Comparison of ENCODE assay signal across 21 mouse cellular contexts in genomic region chr8:104624161-104624560, GRCm38 (mm10). TPM values are rescaled to one million over a fixed set of nuclear protein-coding genes. Genes with fewer than 3 reads are reported as not detected.
DNase-seq lines count a peak whose midpoint lies in the region; ATAC-seq and TF ChIP-seq lines count a peak whose summit lies in the region.
"Had no signal": no experiment of that assay in that cellular context is flagged by ENCODE, and none has a peak within 500 bp of the region (broad histone marks: within the 10 kb centered on the region; RNA-seq: fewer than 3 reads in every experiment).

Cdh16 (minus strand) TSS chr8:104624396.

- WGBS in heart, embryonic 16.5 days, result 73% methylated on average over 6 of the region's 6 CpGs
- 86% methylated on average over 6 of the region's 6 CpGs for WGBS in heart, adult 2 months
- WGBS in kidney, embryonic 15.5 days, result 54% methylated on average over 6 of the region's 6 CpGs
- 55% methylated on average over 6 of the region's 6 CpGs for WGBS in lung, embryonic 14.5 days
- WGBS in stomach, embryonic 15.5 days, result 54% methylated on average over 6 of the region's 6 CpGs

- TF ChIP-seq CTCF in heart, adult 2 months (IDR thresholded peaks at IDR 0.05), result no peak
- TF ChIP-seq CTCF in lung, embryonic 14.5 days (IDR thresholded peaks at IDR 0.05; ENCODE audit: low read depth), result no peak

- no peak within 1 kb of the TSS for H3K4me3 ChIP-seq in heart, embryonic 16.5 days (ENCODE audit: low read length)
- H3K4me3 ChIP-seq in heart, adult 2 months, result no peak within 1 kb of the TSS
- H3K4me3 ChIP-seq in kidney, embryonic 15.5 days (replicated peaks), result peak within 1 kb of the TSS; percentile 38
- 0 out of 2 replicates have a peak within 1 kb of the TSS, but pooled peaks have one; percentile 1 for H3K4me3 ChIP-seq in lung, embryonic 14.5 days (ENCODE audit: low read depth, low read length)
- H3K4me3 ChIP-seq in stomach, embryonic 15.5 days (replicated peaks), result no peak within 1 kb of the TSS
- H3K4me3 ChIP-seq: neural tube, embryonic 12.5 days had no signal

- TF ChIP-seq EP300 in heart, adult 2 months (IDR thresholded peaks at IDR 0.05; ENCODE audit: insufficient read depth, low read depth, low read length), result no peak

- no peak for TF ChIP-seq POLR2A in heart, adult 2 months (IDR thresholded peaks at IDR 0.05; ENCODE audit: insufficient read depth, low read depth, low read length)

- no peak within 1 kb of the TSS for H3K4me2 ChIP-seq in heart, embryonic 16.5 days (ENCODE audit: low read depth, low read length)
- peak within 1 kb of the TSS; percentile 54 for H3K4me2 ChIP-seq in kidney, embryonic 15.5 days
- H3K4me2 ChIP-seq in lung, embryonic 14.5 days, result peak within 1 kb of the TSS; percentile 44
- no peak within 1 kb of the TSS for H3K4me2 ChIP-seq in stomach, embryonic 15.5 days
- H3K4me2 ChIP-seq: liver, embryonic 11.5 days; neural tube, embryonic 12.5 days had no signal

- H3K36me3 ChIP-seq in heart, embryonic 16.5 days (ENCODE audit: control insufficient read depth, insufficient read depth), result peaks cover 16% of the 10 kb centered on the region
- H3K36me3 ChIP-seq in heart, adult 2 months (ENCODE audit: control insufficient read depth, insufficient read depth, low read length), result peaks cover 12% of the 10 kb centered on the region
- H3K36me3 ChIP-seq in kidney, embryonic 15.5 days, result peaks cover 24% of the 10 kb centered on the region
- H3K36me3 ChIP-seq in lung, embryonic 14.5 days (ENCODE audit: insufficient read depth), result no peaks in the 10 kb centered on the region
- no peaks in the 10 kb centered on the region for H3K36me3 ChIP-seq in stomach, embryonic 15.5 days
- H3K36me3 ChIP-seq: neural tube, embryonic 12.5 days had no signal

- H3K9me3 ChIP-seq in heart, embryonic 16.5 days (replicated peaks; ENCODE audit: control insufficient read depth, low read length), result no peaks in the 10 kb centered on the region
- no peaks in the 10 kb centered on the region for H3K9me3 ChIP-seq in kidney, embryonic 15.5 days (replicated peaks)
- H3K9me3 ChIP-seq in lung, embryonic 14.5 days (ENCODE audit: low read depth, low read length), result no peaks in the 10 kb centered on the region
- H3K9me3 ChIP-seq in stomach, embryonic 15.5 days, result no peaks in the 10 kb centered on the region
- H3K9me3 ChIP-seq: neural tube, embryonic 12.5 days had no signal

- intact Hi-C loops in heart, adult 2 months (cut with DNase I), result no loop called here

- no peaks in the 10 kb centered on the region for H3K79me2 ChIP-seq in heart, adult 2 months (replicated peaks; ENCODE audit: control insufficient read depth, insufficient read depth, low read length)

- H3K9ac ChIP-seq in heart, embryonic 16.5 days (ENCODE audit: low read length), result no peak within 1 kb of the TSS; the same call in 1 of the 2 replicates
- no peak within 1 kb of the TSS for H3K9ac ChIP-seq in heart, adult 2 months (ENCODE audit: low read depth, low read length)
- H3K9ac ChIP-seq in kidney, embryonic 15.5 days, result peak within 1 kb of the TSS; percentile 24; the same call in 1 of the 2 replicates
- no peak within 1 kb of the TSS for H3K9ac ChIP-seq in lung, embryonic 14.5 days
- no peak within 1 kb of the TSS for H3K9ac ChIP-seq in stomach, embryonic 15.5 days
- H3K9ac ChIP-seq: neural tube, embryonic 12.5 days had no signal

- peaks cover 29% of the 10 kb centered on the region for H3K4me1 ChIP-seq in heart, embryonic 16.5 days (ENCODE audit: control insufficient read depth, insufficient read depth, low read length)
- peaks cover 5% of the 10 kb centered on the region for H3K4me1 ChIP-seq in heart, adult 2 months (ENCODE audit: control insufficient read depth, insufficient read depth, low read length)
- H3K4me1 ChIP-seq in kidney, embryonic 15.5 days, result peaks cover 8% of the 10 kb centered on the region; the same call in 1 of the 2 replicates
- peaks cover 2% of the 10 kb centered on the region; the same call in 1 of the 2 replicates for H3K4me1 ChIP-seq in lung, embryonic 14.5 days (ENCODE audit: insufficient read depth)
- 0 out of 2 replicates have a peak, but pooled peaks cover 2% of the 10 kb centered on the region for H3K4me1 ChIP-seq in stomach, embryonic 15.5 days
- H3K4me1 ChIP-seq: neural tube, embryonic 12.5 days had no signal

- no peak for DNase-seq in heart, adult 2 months
- peak; percentile 52 for DNase-seq in lung, embryonic 14.5 days
- DNase-seq in layer of hippocampus, adult 9-11 months, result no peak
- no peak for DNase-seq in layer of hippocampus, postnatal 36 days
- DNase-seq: adrenal gland, postnatal 36 days; gastrocnemius, postnatal 10 days; thymus, postnatal 4 days had no signal

- H3K27me3 ChIP-seq in heart, embryonic 16.5 days (ENCODE audit: control insufficient read depth, insufficient read depth, low read length), result no peaks in the 10 kb centered on the region
- no peaks in the 10 kb centered on the region for H3K27me3 ChIP-seq in heart, adult 2 months (ENCODE audit: control insufficient read depth, insufficient read depth, low read length)
- no peaks in the 10 kb centered on the region for H3K27me3 ChIP-seq in kidney, embryonic 15.5 days
- H3K27me3 ChIP-seq in lung, embryonic 14.5 days (ENCODE audit: insufficient read depth, low read length), result no peaks in the 10 kb centered on the region
- H3K27me3 ChIP-seq in stomach, embryonic 15.5 days (replicated peaks), result no peaks in the 10 kb centered on the region
- H3K27me3 ChIP-seq: neural tube, embryonic 12.5 days had no signal

- no peak for ATAC-seq in heart, embryonic 16.5 days (replicated peaks; ENCODE audit: extremely low read depth, insufficient read depth, low FRiP score)
- ATAC-seq in kidney, embryonic 15.5 days (replicated peaks; ENCODE audit: low FRiP score), result peak; percentile 96
- peak; percentile 82 for ATAC-seq in lung, embryonic 14.5 days (ENCODE audit: insufficient read depth)
- ATAC-seq in stomach, embryonic 15.5 days (ENCODE audit: insufficient read depth, low FRiP score, low read depth), result peak; percentile 77
- ATAC-seq in cerebellum, adult (ENCODE audit: insufficient number of reproducible peaks, low FRiP score, low TSS enrichment), result no peak
- ATAC-seq: activated CD4-positive, CD25-positive, alpha-beta regulatory T cell, adult 4 months; CD4-positive, CD25-positive, alpha-beta regulatory T cell, adult 4 months; forebrain, embryonic 16.5 days; midbrain, embryonic 16.5 days had no signal

- peak within 1 kb of the TSS; percentile 24 for H3K27ac ChIP-seq in heart, embryonic 16.5 days (ENCODE audit: low read length)
- no peak within 1 kb of the TSS for H3K27ac ChIP-seq in heart, adult 2 months
- H3K27ac ChIP-seq in kidney, embryonic 15.5 days, result peak within 1 kb of the TSS; percentile 91
- H3K27ac ChIP-seq in lung, embryonic 14.5 days (ENCODE audit: low read depth), result peak within 1 kb of the TSS; percentile 59
- no peak within 1 kb of the TSS for H3K27ac ChIP-seq in stomach, embryonic 15.5 days
- H3K27ac ChIP-seq: neural tube, embryonic 12.5 days had no signal

RNA-seq across cellular contexts. Expression of gene Cdh16, which starts in this region (rescaled TPM):
- 20.1 and 25.9 TPM in 2 replicates for polyA plus RNA-seq in heart, embryonic 16.5 days (2015; fragmentation: Nextera tagmentation; extraction: Ambion mirVana)
- total RNA-seq in heart, adult 2 months (2021), result 1 to 10 TPM; 3.3 to 4.3 TPM
- polyA plus RNA-seq in heart, adult 2 months (2012; rRNA removed), result 7.1 and 11.0 TPM in 2 replicates
- 238 and 241 TPM in 2 replicates for polyA plus RNA-seq in kidney, embryonic 15.5 days (2015; fragmentation: Nextera tagmentation; extraction: Ambion mirVana)
- polyA plus RNA-seq in lung, embryonic 14.5 days (2014; fragmentation: Nextera tagmentation; extraction: Ambion mirVana), result 32.2 and 33.7 TPM in 2 replicates
- 0.92 and 2.7 TPM in 2 replicates for polyA plus RNA-seq in stomach, embryonic 15.5 days (2015; fragmentation: Nextera tagmentation; extraction: Ambion mirVana)
- not detected for total RNA-seq in layer of hippocampus, postnatal 36 days (2021)
- total RNA-seq: adrenal gland, postnatal 36 days; layer of hippocampus, adult 8-10 months; left cerebral cortex, postnatal 36 days; megakaryocyte, adult 5-6 weeks had no signal
- polyA plus RNA-seq: activated CD4-positive, CD25-positive, alpha-beta regulatory T cell, adult 4 months; CD4-positive, CD25-positive, alpha-beta regulatory T cell, adult 4 months; cortical plate, adult 2 months; forebrain, embryonic 16.5 days; midbrain, embryonic 16.5 days; neural tube, embryonic 12.5 days had no signal

Comparison
In these comparisons a context has a peak if more than half of its experiments do, and no peak if none do; other contexts are left out.
1. RNA of gene Cdh16 (total RNA-seq): 3.3 to 4.3 TPM in heart, adult 2 months; not detected in layer of hippocampus, postnatal 36 days; every median in the first group is over 4 times any median in the second.
2. H3K27ac ChIP-seq: peak in heart, embryonic 16.5 days (single experiment), kidney, embryonic 15.5 days (single experiment) and lung, embryonic 14.5 days (single experiment); none in heart, adult 2 months (single experiment) and stomach, embryonic 15.5 days (single experiment).
3. ATAC-seq: peak in kidney, embryonic 15.5 days (single experiment), lung, embryonic 14.5 days (single experiment) and stomach, embryonic 15.5 days (single experiment); none in heart, embryonic 16.5 days (single experiment) and cerebellum, adult (single experiment).
4. H3K4me2 ChIP-seq: peak in kidney, embryonic 15.5 days (single experiment) and lung, embryonic 14.5 days (single experiment); none in heart, embryonic 16.5 days (single experiment) and stomach, embryonic 15.5 days (single experiment).
5. H3K4me3 ChIP-seq: peak in kidney, embryonic 15.5 days (single experiment) and lung, embryonic 14.5 days (single experiment); none in heart, embryonic 16.5 days (single experiment), heart, adult 2 months (single experiment) and stomach, embryonic 15.5 days (single experiment).